7 mouse cellular contexts compared by ENCODE assay signal in the genomic region with DNA sequence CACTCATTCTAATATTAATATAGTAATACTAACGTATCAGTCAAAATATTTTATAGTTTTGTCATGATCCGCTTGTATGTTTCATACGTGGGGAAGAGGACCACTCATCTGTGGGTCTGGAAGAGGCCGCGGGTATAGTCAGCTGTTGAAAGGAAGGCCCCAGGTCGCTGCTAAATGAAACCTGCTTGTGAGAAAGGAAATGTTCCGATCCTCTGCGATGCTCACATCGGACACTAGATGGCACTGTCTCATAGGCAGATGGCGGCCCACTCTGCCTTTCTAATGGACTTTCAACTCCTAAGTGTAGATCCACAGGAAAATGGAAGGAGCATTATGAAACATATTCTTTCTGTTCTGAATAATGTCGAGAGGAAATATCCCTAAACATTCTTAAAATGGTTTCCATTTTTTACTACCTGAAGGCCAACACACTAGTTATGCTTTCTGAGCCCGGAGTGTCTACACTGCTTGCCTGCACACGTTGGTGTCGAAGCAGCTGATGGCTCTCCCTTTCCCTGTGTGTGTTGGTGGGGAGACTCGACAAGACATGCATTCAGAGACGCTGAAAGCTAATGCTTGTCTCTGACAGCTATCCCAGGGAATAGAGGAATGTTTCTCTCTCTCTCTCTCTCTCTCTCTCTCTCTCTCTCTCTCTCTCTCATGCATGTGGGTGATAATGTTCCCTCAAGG.
DNase-seq lines count a peak whose midpoint lies in the region; ATAC-seq and TF ChIP-seq lines count a peak whose summit lies in the region.

No protein-coding gene starts in this region.

- no peak overlapping the region for H3K9ac ChIP-seq in midbrain, postnatal 0 days (replicated peaks; ENCODE audit: low read length, poor library complexity, severe bottlenecking)

- H3K9me3 ChIP-seq in midbrain, postnatal 0 days (ENCODE audit: low read length), result no peaks in the 10 kb centered on the region

- no peak overlapping the region for H3K4me3 ChIP-seq in cerebellum, adult 2 months (replicated peaks; ENCODE audit: insufficient read depth, low read depth, low read length)
- H3K4me3 ChIP-seq in midbrain, postnatal 0 days (ENCODE audit: low read depth, low read length), result no peak overlapping the region

- DNase-seq in ZHBTc4 (ENCODE audit: low read depth, low spot score), result peak; percentile 86
- DNase-seq in cerebellum, adult 2 months, result peak; percentile 62 to 79
- DNase-seq in forelimb bud, embryonic 11.5 days (ENCODE audit: low read depth, low spot score), result peak; percentile 89
- DNase-seq in induced T-regulatory cell, adult 2 months (ENCODE audit: low read depth), result peak; percentile 86
- peak; percentile 92 for DNase-seq in left cerebral cortex, postnatal 14 days (ENCODE audit: low spot score in 2 of 2)
- peak; percentile 87 for DNase-seq in midbrain, postnatal 0 days (ENCODE audit: low spot score)
- peak; percentile 55 to 76 for DNase-seq in spleen, postnatal 10 days (ENCODE audit: low spot score in 2 of 2)

- peak; percentile 66 for ATAC-seq in midbrain, postnatal 0 days (ENCODE audit: low FRiP score)

- intact Hi-C loops in left cerebral cortex, postnatal 14 days (cut with DNase I), result loop anchor here (2.0 to 10.0 kb wide), 4 partner anchors 76 to 1494 kb away; no protein-coding TSS in a partner anchor

- H3K27me3 ChIP-seq in cerebellum, adult 2 months (ENCODE audit: control insufficient read depth, insufficient read depth, low read length), result no peaks in the 10 kb centered on the region
- no peaks in the 10 kb centered on the region for H3K27me3 ChIP-seq in midbrain, postnatal 0 days (ENCODE audit: insufficient read depth, low read length)

- H3K36me3 ChIP-seq in midbrain, postnatal 0 days (ENCODE audit: insufficient read depth, low read length), result no peaks in the 10 kb centered on the region

- H3K27ac ChIP-seq in cerebellum, adult 2 months (ENCODE audit: insufficient read depth, low read length), result no peak overlapping the region
- H3K27ac ChIP-seq in midbrain, postnatal 0 days (ENCODE audit: low read depth, low read length), result no peak overlapping the region

- TF ChIP-seq CTCF in cerebellum, adult 2 months (IDR thresholded peaks at IDR 0.05; ENCODE audit: borderline replicate concordance, insufficient read depth, low read depth, low read length), result peak; percentile 98
- peak; percentile 99 for TF ChIP-seq CTCF in midbrain, postnatal 0 days (IDR thresholded peaks at IDR 0.05)

- no peaks in the 10 kb centered on the region for H3K4me1 ChIP-seq in cerebellum, adult 2 months (ENCODE audit: control insufficient read depth, insufficient read depth, low read length)
- no peaks in the 10 kb centered on the region for H3K4me1 ChIP-seq in midbrain, postnatal 0 days (ENCODE audit: insufficient read depth, low read length)

- WGBS in cerebellum, adult 2 months, result 22% methylated on average over 16 of the region's 16 CpGs
- 19% methylated on average over 16 of the region's 16 CpGs for WGBS in midbrain, postnatal 0 days

- TF ChIP-seq POLR2A in cerebellum, adult 2 months (IDR thresholded peaks at IDR 0.05; ENCODE audit: borderline replicate concordance, insufficient read depth, low read length), result no peak

- H3K4me2 ChIP-seq in midbrain, postnatal 0 days (ENCODE audit: low read depth, low read length, poor library complexity, severe bottlenecking), result no peak overlapping the region
